Mouse (Mus musculus) adrenal gland, postnatal 14 days (tissue): ENCODE data around the gene Ano1. TPM values are rescaled to one million over a fixed set of nuclear protein-coding genes. Genes with fewer than 3 reads are reported as not detected.

Experiments used
- DNase-seq: peaks from one replicate; pipeline ENCODE4 v3.0.0; 2021; ENCODE audit warnings: mixed read lengths
- total RNA-seq: library from RNA; stranded (reverse); gene quantifications from 2 replicates; pipeline ENCODE4 v1.2.3, GENCODE M21; 2021

Ano1 gene
- total RNA-seq, 1 experiment from 2014 or later: 34.8 TPM

- peak; percentile 98 for DNase-seq
Observed at GRCm38 (mm10) chr7:144582284-144582980, 169.3 kb downstream of the Ano1 start, which contains the start of gene Fadd. Gene Fadd (minus strand): TSS chr7:144582463.

- peak; percentile 91 for DNase-seq
Observed at GRCm38 (mm10) chr7:144581559-144582283, 170.1 kb downstream of the Ano1 start.

DNA sequence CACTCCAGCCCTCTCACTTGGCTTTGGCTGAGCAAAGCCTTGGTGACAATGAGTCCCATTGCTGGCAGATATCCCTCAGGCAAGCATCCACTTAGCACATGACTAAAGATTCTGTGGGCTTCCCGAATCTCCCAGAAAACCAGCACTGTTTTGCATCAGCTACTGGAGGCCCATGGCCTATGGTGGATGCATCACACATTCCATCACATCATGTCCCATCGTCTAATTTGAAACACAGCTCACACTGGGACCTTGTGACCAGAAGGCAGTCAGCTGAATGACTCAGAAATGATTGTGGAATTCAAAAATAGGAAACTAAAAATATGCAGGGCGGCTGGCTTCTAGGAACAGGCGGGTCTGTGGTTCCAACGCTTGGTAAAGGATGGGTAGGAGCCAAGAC lies 173.9 kb downstream of the Ano1 start:
- peak; percentile 25 for DNase-seq

DNA sequence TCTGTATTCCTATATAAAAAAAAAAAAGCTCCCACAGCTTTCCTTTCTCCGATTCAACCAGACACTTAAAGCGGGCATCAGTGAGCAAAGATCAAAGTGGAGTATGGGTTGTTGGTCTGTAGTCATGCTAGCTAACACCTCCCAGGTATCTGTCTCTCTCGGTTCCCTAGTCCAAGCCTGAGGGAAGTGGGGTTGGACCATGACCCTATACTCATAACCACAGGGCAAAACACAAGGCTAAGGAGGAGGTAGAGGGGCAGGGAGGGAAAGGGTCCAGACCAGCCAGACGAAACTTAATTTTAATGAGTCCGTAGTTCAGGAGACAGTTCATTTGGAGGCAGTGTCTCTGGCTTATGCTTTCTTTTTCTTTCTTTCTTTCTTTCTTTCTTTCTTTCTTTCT lies 179.5 kb downstream of the Ano1 start:
- DNase-seq: no peak

- no peak for DNase-seq
Observed at GRCm38 (mm10) chr7:144571598-144571997, 180.2 kb downstream of the Ano1 start.

- DNase-seq: peak; percentile 54
Observed at GRCm38 (mm10) chr7:144569428-144569827, 182.3 kb downstream of the Ano1 start.

- no peak for DNase-seq
Observed at GRCm38 (mm10) chr7:144568091-144568490, 183.7 kb downstream of the Ano1 start.

GRCm38 (mm10) chr7:144566921-144567682 lies 184.7 kb downstream of the Ano1 start:
- no peak for DNase-seq

- DNase-seq: no peak
Observed at GRCm38 (mm10) chr7:144563456-144564155, 188.2 kb downstream of the Ano1 start.

DNA sequence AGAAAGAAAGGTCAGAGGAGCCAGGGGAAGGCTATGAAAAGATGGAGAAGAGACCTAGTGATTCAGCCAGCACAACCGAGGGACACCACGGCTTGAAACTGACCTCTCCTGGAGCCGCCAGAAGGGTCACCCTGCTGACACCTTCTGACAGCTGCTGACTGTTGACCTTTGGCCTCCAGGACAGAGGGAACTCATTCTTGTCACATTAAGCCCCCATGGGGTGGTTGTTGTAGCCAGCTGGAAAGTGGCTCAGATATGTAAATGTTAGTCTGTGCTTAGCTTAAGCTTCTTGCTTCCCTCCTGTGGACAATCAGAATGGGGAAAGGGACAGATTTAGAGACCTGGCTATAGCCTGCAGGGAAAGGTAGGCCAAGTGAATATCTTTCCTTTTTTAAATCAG lies 189.8 kb downstream of the Ano1 start:
- DNase-seq: no peak

- no peak for DNase-seq
Observed at GRCm38 (mm10) chr7:144560594-144560993, 191.2 kb downstream of the Ano1 start.

DNA sequence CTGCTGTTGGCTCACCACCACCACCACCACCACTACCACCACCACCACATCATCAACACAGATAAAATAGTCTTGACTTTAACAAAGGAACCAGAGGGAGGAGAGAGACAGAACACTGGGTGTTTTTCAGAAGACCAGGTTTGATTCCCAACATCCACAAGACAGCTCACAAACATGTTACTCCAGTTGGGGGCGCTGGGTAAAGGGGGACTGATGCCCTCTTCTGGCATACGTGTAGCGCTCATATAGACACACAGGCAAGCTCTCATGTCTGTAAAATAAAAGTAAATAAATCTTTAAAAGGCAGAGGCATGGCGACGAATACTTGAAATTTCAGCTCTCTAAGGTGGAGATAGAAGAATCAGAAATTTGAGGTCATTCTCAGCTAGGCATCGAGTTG lies 193.2 kb downstream of the Ano1 start:
- no peak for DNase-seq

DNA sequence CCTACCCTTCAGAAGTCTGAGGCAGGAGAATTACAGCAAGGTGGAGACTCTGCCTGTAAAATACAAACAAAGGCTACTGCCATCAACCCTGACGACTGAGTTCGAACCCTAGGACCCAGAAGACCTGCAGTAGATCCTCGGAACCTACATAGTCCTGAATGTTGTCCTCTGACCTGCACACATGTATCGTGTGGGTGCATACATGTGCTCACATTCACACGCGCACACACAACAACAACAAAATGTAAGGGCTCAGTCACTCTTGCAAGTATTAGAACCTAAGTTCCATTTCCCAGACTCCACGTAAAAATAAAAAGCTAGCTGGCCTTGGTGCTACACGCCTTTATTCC lies 197.7 kb downstream of the Ano1 start:
- no peak for DNase-seq

DNA sequence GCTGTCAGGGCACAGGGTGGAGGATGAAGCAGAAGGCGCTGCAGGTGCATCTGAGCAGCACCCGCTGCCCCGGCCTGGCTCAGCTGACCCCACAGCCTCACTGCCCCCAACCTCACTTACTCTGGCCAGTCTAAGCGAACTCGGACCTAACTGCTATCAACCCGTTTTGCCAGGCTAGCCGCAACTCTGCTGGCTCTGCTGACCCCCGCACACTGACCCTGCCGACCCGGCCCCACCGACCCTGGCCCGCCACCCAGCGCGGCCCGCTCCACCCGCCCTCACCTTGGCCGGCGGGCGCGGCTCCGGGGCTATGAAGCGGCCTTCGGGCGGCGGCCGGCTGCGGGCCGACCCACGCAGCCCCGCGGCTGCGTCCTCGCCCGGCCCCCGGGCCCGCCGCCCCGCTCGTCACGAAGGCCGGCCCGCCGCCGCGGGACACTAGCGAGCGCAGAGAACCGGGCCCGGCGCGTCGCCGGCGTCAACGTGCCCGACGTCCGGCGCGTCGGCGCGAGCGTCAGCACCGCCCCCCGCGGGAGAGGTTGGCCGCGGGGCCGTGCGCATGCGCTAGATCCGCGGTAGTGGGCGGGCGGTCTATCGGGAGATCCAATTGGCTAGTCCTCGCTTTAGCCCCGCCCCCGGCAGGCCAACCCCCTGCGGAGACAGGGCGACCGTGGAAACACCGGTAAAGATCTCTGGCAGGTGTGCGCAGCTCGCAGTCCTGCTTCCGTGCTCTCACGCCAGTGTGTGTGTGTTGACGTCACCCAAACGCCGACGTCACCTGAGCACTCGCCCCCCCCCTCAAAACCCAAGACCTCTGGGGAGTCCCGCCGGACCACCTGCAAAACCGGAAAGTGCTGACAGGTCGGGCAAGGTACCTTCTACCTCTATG lies 198.3 kb downstream of the Ano1 start, which contains the start of gene Ppfia1:
Gene Ppfia1 (minus strand): TSS at position 493 of the 886 bp plus-strand sequence.
- peak; percentile 99 for DNase-seq

GRCm38 (mm10) chr7:144552274-144552673 lies 199.5 kb downstream of the Ano1 start:
- DNase-seq: no peak

DNA sequence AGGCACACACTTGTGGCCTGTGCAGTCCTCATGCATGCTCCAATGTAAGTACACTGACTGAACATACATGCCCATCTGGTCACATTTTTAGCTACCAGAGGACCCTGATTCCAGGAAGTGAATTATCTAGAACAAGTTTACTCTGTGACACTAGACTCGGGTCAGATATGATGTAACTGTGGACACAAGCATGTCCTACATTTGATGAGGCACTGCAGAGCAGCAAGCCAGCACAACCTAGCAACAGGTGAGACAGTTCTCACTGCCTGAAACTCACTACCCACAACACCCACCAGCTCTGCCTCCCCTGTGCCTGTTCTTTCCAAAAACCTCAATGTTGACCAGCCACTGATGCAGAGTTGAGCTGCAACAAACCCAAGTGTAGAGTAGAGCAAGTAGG lies 201.0 kb downstream of the Ano1 start:
- no peak for DNase-seq

- DNase-seq: no peak
Observed at GRCm38 (mm10) chr7:144549904-144550566, 201.7 kb downstream of the Ano1 start.

- no peak for DNase-seq
Observed at GRCm38 (mm10) chr7:144545231-144545630, 206.5 kb downstream of the Ano1 start.

DNA sequence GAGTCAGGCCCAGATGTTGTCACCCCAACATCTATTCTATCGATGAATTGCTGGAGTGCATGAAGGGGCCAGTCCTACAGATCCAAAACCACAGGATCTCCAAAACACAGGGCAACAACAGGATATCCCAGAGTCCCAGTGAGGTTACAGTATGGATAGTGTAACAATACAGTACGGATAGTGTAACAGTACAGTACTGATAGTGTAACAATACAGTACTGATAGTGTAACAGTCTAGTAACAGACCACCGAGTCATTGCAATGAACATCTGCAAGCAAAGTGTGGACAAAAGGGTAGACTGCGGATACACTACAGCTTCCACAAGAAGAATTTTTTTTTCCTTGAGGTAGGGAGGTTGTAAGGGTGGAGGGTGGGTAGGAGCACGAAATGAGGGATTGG lies 210.4 kb downstream of the Ano1 start:
- DNase-seq: no peak

DNA sequence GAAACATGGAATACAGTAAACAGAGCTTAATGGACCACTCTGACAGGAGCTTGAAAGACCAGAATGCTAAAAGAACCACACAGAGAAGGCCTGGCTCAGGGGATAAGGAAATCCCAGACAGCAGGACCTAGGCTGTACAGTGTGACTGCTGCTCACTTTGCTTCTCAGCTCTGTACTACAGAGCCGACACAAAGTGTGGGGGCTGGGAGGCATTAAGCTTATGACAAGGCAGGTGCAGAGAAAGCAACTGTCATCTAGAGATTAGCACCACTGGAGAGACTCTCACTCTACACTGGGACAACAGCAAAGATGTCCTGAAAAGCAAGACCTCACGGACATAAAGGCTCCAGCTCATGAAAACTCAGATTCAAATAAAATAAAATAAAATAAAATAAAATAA lies 212.6 kb downstream of the Ano1 start:
- DNase-seq: no peak
